Mouse (Mus musculus): ENCODE data around the gene Ifitm10. TPM values are rescaled to one million over a fixed set of nuclear protein-coding genes. Genes with fewer than 3 reads are reported as not detected.

The Ifitm10 gene
- total RNA-seq, 1 experiment from 2014 or later: 10.2 TPM

DNA sequence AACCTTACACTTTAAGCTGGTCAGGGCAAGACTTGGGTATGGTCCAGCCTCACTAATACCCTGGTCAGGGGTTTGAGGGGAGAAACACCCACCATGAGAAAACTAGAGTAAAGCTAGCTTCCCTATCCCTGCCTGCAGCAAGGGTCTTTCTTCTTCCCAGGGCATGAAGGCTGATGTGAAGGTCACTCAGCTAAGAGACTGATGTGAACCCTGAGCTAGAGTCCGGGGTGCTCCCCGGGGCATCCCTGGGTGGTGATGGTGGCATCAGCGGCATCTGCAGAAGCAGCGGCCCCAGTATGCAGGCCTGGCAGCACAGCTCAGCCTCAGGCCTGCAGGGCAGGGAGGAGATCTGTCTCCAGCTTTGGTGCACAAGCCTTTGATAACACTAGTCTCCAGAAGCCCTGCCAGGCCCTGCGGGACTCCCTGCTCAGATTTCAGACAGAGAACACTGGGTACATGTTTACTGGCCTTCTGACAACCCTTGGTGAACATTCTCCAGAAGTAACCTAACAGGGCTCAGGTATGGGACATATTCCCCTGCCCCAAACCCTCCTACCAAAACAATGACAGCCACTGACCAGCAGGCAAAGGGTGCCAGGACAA lies 961 bp upstream of the Ifitm10 start:
- no peak for ATAC-seq (replicated peaks; ENCODE audit: insufficient number of reproducible peaks, low FRiP score, low TSS enrichment, poor library complexity, severe bottlenecking)

DNA sequence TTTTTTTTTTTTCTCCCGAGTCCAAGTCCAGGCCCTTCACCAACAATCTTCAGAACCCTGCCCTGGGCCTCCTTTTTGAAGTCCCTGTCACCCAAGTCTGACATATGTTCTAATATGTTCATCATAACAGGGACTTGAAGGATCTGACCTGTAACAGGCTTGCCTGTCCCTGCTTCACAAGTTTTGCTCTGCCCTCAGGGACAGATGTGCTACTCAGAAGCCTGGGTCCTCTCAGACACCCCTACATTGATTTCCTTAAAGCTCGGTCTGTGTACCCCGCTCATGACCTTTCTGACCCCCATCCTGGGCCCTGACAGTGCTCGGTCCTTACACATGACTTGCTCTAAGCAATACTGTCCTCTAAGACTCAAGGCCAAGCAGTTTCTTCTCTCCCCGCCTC lies 514 bp downstream of the Ifitm10 start:
- ATAC-seq (replicated peaks; ENCODE audit: insufficient number of reproducible peaks, low FRiP score, low TSS enrichment, poor library complexity, severe bottlenecking): no peak

DNA sequence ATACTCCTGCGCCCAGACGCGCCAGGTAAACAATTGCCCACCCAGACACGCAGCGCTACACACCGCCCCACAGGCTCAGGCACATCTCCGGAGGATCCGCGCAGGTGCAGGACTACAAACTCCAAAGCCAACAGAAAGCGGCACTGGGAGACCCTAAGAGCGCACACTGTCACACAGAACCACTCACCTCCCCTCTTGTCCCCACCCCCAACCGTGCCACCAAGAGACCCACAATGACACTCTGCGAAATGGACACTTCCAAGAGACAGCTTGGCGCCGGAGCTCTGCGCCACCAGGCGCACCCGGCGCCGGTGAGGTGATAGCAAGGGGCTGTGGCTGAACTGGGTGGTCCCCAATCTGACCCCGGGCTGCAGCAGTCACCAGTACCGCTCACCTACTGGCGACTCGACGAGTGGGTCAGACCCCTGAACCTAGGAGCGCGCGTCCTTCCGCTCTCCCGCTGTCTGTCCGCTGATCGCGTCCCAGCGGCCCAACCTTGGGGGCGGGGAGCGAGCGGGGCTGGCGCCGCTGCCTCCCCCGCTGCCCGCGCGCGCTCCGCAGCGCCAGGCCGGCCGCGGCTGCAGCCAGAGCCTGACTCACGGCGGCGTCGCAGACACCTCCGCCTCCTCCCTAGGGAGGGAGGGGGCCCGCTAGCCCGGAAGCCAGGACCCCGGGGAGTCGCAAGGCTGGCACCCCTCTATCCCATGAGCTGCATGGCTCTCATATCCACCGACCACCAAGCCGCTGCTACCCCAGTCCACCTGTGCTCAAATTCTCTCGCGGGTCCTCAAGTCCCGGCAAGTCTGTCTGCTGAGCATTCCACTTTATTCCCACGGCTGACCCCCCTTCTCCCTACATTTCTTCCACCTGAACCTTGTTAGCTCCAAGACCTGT lies 1.5 kb downstream of the Ifitm10 start:
- no peak for ATAC-seq (replicated peaks; ENCODE audit: insufficient number of reproducible peaks, low FRiP score, low TSS enrichment, poor library complexity, severe bottlenecking)

DNA sequence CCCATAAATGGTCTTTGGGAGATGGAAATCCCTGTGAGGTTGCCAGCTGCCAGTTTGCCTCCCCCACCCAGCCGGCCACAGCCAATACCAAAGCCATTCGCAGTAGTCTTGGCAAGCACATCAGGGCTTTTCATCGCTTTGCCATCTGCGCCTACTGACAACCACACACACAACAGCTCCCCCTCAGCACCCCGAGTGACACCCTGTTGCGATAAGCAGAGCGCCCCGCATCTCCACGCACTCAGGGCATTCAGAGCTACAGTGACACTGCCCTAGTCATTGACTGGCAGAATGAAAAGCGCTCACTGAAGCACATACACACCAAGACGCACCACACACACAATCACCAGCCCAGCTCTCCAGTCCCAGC lies 2.2 kb downstream of the Ifitm10 start:
- ATAC-seq (replicated peaks; ENCODE audit: insufficient number of reproducible peaks, low FRiP score, low TSS enrichment, poor library complexity, severe bottlenecking): no peak

DNA sequence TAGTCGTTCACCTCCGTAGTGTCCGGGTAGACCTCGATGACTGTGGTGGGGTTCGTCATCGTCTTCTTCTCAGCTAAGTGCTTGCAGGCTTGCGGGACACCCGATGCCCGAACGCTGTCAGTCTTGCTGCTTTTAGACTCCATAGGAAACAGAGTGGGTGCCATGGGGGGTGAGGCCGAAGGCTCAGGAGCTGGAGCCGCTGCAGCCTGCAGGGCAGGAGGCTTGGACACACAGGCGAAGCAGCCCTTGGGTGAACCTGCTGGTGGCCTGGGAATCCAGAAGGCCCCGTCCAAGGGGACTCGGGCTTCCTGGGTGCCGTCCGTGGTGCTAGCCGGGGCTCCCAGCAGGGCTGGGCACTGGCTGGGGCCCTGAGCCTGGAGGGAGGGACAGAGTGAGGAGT lies 2.6 kb downstream of the Ifitm10 start:
- no peak for ATAC-seq (replicated peaks; ENCODE audit: insufficient number of reproducible peaks, low FRiP score, low TSS enrichment, poor library complexity, severe bottlenecking)

DNA sequence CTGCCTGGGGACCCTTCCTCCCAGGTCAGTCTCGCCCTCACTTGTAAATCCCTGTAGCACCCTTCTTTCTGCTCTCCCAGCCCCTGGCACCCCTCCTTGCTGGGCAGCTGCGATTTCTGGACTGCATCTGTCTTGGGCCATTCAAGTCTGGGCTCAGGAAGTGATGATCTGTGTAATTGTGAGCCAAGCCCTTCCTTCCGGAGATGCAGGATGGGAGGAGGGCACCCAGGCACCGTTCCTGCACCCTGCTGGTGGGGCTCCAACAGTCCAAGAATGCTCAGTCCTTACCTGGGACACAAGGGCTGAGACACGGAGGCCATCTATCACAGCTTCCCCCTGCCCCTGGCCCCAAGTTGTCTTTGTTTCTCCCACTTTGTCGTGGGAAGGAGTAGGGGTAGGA lies 3.7 kb downstream of the Ifitm10 start:
- ATAC-seq (replicated peaks; ENCODE audit: insufficient number of reproducible peaks, low FRiP score, low TSS enrichment, poor library complexity, severe bottlenecking): no peak

DNA sequence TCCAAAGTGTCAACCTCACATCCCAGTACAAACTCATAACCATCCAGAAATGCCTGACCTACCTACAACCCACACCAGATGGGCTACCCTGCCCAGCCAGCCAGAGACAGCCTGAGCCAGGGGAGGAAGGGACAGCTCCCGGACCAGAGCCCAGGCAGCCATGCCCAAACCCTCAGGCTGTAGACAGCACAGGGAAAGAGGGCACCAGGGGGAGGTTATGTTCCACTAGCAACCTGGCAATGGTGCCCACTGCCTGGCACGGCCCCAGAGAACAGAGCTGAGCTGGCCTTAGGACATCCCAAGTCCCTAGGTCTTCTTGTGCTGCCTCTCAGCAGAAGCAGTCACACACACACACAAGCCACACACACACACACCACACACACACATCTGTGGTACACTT lies 4.7 kb downstream of the Ifitm10 start:
- no peak for ATAC-seq (replicated peaks; ENCODE audit: insufficient number of reproducible peaks, low FRiP score, low TSS enrichment, poor library complexity, severe bottlenecking)

DNA sequence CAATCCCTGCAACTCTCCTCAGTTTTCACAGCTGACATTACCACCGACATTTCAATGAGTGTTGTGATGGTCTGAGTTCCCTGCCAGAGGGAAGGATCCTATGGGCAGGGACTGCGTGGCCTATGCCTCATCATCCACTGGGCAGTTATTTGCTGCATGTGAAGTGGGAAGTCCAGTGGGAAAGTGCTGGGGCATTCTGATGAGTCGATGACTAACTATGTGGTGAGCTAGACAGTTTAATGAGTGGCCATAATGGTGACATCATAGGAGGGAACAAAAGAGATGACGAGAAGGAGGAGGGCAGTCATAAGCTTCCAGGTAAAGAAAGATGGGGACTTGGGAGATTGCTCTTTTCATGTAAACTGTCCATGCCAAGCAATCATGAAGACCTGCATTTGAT lies 10.4 kb downstream of the Ifitm10 start:
- ATAC-seq (replicated peaks; ENCODE audit: insufficient number of reproducible peaks, low FRiP score, low TSS enrichment, poor library complexity, severe bottlenecking): no peak

DNA sequence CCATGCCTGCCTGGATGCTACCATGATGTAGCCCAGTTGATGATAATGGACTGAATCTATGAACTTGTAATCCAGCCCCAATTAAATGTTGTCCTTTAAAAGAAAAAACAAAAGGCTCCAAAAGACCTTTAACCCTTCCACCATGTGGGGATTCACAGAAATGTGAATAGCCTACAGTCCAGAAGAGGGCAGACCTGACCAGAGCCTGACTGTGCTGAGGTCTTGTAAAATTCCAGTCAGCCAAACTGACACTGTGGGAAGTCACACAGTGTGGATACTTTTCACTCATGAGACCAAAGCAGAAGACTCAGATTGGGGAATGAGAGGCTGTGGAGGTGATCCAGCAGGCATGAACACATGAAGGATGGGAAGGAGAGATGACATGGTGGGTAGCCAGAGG lies 12.8 kb downstream of the Ifitm10 start:
- no peak for ATAC-seq (replicated peaks; ENCODE audit: insufficient number of reproducible peaks, low FRiP score, low TSS enrichment, poor library complexity, severe bottlenecking)

DNA sequence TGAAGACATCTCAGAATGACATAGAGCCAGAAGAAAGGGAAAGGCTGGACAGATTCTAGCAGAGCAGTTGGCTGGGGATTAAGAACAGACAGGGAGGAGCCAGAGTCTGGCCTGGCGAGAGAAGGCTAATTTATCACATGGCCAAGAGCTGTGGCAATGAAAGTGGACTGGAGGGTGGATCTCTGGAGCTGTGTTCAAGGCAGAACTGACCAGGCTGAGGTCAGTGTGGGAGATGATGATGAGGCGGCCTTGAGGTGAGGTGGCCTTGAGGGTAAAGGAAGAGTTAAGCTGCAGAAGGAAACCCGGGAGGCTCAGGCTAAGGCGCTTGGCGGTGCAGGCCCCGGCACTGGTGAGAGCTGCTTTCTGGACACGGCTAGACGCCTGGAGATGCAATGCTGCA lies 14.4 kb downstream of the Ifitm10 start:
- ATAC-seq (replicated peaks; ENCODE audit: insufficient number of reproducible peaks, low FRiP score, low TSS enrichment, poor library complexity, severe bottlenecking): no peak

DNA sequence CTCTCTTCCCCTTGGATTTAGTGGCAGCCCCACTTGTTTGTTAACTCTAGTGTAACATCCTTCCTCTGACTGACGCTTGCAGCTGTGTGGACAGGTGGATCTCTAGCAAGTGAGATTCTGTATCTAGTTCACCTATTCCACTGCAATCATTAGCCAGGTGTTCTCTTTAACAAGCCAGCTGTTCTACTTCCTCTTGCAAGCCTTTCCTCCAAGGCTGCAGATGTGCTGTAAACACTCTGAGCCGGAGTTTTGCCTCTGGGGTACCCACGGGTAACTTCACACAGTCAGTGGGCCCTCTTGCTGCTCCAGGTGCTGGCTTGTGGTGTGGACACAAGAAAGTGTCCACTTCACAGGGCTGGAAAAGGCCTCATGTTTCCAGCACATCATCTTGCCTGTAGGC lies 16.0 kb downstream of the Ifitm10 start:
- no peak for ATAC-seq (replicated peaks; ENCODE audit: insufficient number of reproducible peaks, low FRiP score, low TSS enrichment, poor library complexity, severe bottlenecking)

DNA sequence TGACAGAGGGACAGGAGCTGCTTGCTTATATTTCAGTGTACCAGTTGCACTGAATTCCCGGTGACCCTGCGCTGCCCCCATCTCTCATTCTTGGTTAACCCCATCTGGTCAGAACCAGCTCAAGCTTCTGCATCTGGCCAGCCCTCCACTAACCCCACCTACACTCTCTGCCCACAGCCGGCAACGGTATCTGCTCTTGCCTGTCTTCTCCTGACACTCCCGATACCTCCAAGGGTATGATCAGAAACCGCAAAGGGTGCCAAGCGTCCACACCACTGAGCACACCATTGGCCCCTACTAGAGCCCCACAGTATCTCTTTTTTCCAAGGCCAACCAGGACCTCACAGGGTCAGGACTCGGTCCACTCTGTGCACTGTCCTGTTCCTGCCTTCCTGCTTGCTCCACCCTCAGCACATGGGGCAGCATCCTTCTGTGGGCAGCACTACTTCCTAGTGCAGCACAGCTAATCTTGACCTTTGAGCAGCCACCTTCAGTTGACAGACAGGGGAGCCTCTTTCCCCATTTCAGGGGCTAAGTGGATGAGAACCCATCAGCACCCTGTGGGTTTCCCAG lies 18.8 kb downstream of the Ifitm10 start:
- ATAC-seq (replicated peaks; ENCODE audit: insufficient number of reproducible peaks, low FRiP score, low TSS enrichment, poor library complexity, severe bottlenecking): no peak

DNA sequence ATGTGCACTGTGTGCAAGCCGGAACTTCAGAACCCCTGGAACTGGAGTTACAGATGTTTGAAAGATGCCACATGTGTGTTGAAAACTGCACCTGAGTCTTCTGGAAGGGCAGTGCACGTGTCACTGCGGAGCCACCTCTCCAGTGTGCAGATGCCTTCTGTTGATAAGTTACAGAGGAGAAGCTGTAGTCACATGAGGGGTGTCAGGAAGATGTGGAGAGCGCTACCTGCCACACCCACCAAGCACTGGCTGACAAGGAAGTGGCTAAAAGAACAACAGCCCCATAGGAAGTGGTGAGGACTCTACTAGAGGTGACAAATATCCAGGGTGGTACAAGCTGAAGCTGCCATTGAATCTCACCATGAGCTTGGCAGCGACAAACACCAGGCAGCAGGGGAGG lies 19.7 kb downstream of the Ifitm10 start:
- peak; percentile 85 for ATAC-seq (replicated peaks; ENCODE audit: insufficient number of reproducible peaks, low FRiP score, low TSS enrichment, poor library complexity, severe bottlenecking)

DNA sequence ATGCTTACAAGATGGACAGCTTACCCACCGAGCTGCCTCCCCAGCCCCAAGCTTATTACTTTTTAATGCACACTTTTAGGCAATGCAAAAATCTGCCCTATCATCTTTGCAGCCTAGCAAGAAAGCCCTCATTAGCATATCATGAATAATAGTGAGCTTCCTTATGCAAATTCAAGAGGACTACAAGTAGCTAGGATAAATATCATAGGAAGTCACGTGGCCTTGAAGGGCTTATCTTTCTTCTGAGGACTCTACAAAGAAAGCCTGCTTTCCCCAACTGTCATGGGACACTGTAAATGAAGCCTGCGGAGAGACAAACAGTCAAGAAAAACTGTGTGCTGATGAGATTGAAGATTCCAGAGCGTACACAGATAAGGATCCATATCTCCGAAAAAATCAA lies 22.0 kb downstream of the Ifitm10 start:
- no peak for ATAC-seq (replicated peaks; ENCODE audit: insufficient number of reproducible peaks, low FRiP score, low TSS enrichment, poor library complexity, severe bottlenecking)

DNA sequence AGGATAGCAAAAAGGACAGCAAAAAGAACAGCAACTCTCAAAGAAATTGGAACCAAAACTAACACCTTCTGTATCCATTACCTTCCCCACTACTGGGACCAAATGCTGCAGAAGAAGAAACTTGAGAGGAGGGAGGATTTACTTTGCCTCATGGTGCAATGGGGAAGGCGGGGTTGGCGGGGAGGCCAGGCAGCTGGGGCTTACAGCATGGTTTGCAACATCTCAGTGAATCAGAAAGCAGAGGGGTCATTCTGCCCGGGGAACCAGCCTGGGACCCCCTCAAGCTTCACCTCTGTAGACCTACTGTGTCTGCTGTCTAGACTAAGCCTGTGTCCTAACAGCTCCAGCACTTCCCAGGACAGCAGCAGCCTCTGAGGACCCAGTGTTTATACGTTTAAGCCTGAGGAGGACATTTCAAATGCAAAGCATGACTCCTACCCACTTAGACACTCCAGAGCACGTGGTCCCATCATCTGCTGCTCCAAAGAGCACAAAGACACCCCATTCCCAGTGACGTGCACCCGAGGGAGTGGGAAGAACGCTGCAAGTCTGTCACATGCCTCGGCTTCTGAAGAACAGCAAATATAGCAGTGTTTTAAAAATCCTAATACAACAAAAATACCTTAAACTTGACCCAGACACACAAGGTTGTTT lies 24.1 kb downstream of the Ifitm10 start:
- ATAC-seq (replicated peaks; ENCODE audit: insufficient number of reproducible peaks, low FRiP score, low TSS enrichment, poor library complexity, severe bottlenecking): no peak

DNA sequence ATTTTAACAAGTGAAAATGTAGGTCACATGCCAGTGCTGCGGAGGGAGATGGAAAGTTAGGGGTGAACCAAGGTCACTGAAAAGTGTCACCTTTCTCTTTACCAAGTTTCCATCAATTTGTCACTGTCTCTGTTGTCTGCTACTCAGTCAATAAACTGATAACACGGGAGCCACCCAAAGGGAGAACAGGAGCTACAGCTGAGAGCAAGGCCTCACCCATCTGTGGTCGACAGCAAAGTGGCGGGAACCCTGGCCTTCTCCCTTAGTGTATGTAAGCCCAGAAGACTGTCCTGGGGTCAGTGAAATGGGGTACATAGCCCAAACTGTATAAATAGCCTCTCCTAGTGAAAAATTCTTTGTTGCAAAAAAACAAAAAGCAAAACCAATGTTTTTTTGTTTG lies 26.0 kb downstream of the Ifitm10 start:
- ATAC-seq (replicated peaks; ENCODE audit: insufficient number of reproducible peaks, low FRiP score, low TSS enrichment, poor library complexity, severe bottlenecking): no peak

DNA sequence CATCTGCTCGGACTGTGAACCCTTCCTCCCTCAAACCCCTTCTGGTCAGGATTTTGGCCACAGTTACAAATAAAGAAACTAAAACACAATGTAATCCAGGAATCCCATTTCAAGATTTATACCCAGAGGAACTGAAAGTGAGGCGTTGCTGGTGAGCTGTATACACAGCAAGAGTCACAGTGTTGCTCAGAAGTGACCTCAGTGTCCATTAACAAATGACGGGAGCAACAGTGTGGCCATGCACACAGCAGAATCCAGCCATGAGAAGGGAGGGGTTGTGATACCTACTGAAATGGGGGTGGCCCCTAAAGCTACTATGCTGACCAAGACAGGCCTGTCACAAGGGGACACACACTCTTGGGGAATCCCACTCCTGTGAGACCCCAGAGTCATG lies 31.3 kb downstream of the Ifitm10 start:
- ATAC-seq (replicated peaks; ENCODE audit: insufficient number of reproducible peaks, low FRiP score, low TSS enrichment, poor library complexity, severe bottlenecking): peak; percentile 70

DNA sequence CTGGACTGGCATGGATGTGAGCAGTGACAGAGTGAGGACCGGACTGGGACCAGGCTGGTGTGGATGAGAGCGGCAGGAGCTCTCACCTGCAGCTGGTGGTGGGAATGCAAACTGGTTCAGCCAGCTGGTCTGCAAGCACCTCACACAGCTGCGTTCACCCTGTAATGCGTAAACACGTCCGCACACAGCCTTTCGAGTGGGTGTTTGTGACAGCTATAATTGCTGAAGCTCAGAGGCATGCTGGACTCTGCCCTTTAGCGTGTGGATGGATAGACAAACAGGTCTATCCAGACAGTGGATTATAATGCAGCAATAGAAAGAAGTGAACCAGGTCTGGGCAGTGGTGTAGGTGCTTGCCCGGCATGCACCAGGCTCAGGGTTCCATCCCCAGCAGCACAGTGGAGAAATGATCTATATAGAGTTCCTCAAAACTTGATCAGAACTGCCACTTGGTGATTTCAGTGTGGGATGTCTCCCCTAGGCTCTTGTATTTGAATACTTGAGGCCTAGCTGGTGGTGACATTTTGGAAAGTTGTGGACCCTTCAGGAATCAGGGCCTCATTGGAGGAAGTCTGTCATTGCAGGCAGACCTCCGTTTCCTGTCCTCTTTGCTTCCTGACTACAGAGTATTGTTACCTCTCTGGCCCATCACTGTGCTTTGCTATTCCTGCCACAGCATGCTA lies 31.8 kb downstream of the Ifitm10 start:
- no peak for ATAC-seq (replicated peaks; ENCODE audit: insufficient number of reproducible peaks, low FRiP score, low TSS enrichment, poor library complexity, severe bottlenecking)

DNA sequence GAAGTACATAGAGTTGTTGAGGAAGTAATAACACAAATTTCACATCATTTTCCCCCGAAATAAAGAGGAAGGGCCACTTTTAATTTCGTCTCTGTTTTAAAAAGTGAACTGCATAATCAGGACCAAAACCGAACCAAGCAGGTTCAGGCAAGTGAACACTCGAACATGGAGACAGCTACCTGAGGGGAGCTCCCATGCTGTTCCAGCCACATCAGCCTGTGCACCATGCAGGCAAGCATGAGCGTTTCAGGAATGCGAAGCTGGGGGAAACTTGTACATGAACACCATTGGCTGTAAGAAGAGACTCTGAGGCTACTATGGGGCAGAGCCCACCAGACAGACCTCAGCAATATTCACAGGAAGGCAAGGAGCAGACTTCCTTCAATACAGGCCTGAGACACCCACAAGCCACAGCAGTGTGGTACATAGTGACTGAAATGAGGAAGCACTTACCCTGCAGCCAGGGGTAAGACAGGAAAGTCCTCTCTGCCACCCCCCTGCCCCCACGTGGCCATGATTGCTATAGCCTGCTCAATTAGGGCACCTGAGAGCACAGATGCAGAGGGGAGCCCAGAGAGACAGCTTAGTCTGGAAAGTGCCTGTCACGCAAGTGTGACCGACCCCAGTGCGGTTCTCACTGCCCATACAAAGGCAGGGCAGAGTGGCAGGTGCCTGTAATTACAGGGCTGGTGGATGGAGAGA lies 33.1 kb downstream of the Ifitm10 start:
- ATAC-seq (replicated peaks; ENCODE audit: insufficient number of reproducible peaks, low FRiP score, low TSS enrichment, poor library complexity, severe bottlenecking): peak; percentile 88
